In the genomic region with DNA sequence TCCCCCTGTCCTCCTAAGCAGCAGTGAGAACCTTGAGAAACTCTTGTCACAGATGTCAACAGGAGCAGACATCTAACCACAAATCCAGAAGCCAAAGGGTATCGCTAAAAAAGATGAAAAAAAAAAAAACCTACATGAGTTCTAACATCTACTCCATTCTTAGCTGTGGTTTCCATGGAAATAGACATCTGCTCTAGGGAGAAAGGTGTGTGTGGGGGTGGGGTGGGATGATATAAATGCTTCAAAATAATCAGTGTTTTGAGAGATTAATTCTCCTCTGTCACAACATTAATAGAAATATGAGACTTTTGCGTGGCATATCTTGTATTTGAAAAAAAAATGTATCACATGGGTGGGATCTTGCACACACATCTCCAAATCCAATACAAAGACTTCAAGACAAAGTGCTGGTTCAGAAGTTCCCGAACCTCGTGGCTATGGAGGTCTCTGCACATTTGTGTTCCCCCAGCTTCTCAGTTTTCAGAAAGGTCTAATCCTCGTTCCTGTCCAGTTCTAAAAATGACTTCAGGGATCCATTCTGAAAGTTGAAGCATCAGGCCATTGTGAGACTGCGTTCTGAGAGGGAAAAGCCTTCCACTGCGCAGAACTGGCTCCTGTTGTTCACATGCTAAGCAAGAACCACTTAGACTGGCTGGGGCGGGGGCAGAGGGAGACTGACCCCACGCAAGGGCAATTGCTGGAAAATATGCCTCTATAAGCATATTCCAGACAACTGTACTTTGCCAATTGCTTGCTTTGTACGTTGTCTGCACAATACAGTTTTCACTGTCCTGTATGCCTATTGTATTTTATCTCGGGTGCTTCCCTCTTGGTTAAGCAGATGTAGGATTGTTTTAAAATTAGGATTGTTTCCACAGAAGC, we compare ENCODE assay signal across 8 mouse cellular contexts. TPM values are rescaled to one million over a fixed set of nuclear protein-coding genes. Genes with fewer than 3 reads are reported as not detected.
A peak's percentile ranks its signal among the peaks of the same experiment; 100 is the strongest.
DNase-seq lines count a peak whose midpoint lies in the region; ATAC-seq and TF ChIP-seq lines count a peak whose summit lies in the region.

No protein-coding gene starts in this region.

- no peak overlapping the region for H3K4me3 ChIP-seq in heart, embryonic 11.5 days (ENCODE audit: low read depth, low read length)
- H3K4me3 ChIP-seq in E14TG2a.4 (replicated peaks; ENCODE audit: low read length), result peak overlapping the region; percentile 84
- peak overlapping the region; percentile 99 for H3K4me3 ChIP-seq in forebrain, embryonic 15.5 days
- no peak overlapping the region for H3K4me3 ChIP-seq in liver, embryonic 15.5 days (replicated peaks)

- no peak for ATAC-seq in heart, embryonic 11.5 days (replicated peaks; ENCODE audit: insufficient number of reproducible peaks, low FRiP score, low TSS enrichment)
- no peak for ATAC-seq in forebrain, embryonic 15.5 days (replicated peaks)
- no peak for ATAC-seq in liver, embryonic 15.5 days (ENCODE audit: insufficient read depth)

- TF ChIP-seq CTCF in E14TG2a.4 (conservative IDR thresholded peaks at IDR 0.05; ENCODE audit: low read length), result no peak

- peak overlapping the region; percentile 99; the same call in 1 of the 2 replicates for H3K4me2 ChIP-seq in heart, embryonic 11.5 days
- H3K4me2 ChIP-seq in forebrain, embryonic 15.5 days (replicated peaks), result peak overlapping the region; percentile 83
- H3K4me2 ChIP-seq in liver, embryonic 15.5 days, result peak overlapping the region; percentile 98

- H3K27me3 ChIP-seq in heart, embryonic 11.5 days (ENCODE audit: control insufficient read depth, insufficient read depth, low read length), result no peaks in the 10 kb centered on the region
- H3K27me3 ChIP-seq in E14TG2a.4 (ENCODE audit: insufficient read depth, low read length), result no peaks in the 10 kb centered on the region
- no peaks in the 10 kb centered on the region for H3K27me3 ChIP-seq in forebrain, embryonic 15.5 days
- no peaks in the 10 kb centered on the region; the same call in 1 of the 2 replicates for H3K27me3 ChIP-seq in liver, embryonic 15.5 days

- DNase-seq in heart, adult 8-10 months (ENCODE audit: low spot score), result no peak
- DNase-seq in T-cell, adult 2 months (ENCODE audit: low spot score), result no peak
- DNase-seq in thymus, postnatal 4 days, result no peak
- DNase-seq in layer of hippocampus, adult 11-12 months (ENCODE audit: low spot score), result no peak

- peaks cover 9% of the 10 kb centered on the region for H3K36me3 ChIP-seq in heart, embryonic 11.5 days (ENCODE audit: control insufficient read depth, insufficient read depth, low read length)
- peaks cover 19% of the 10 kb centered on the region for H3K36me3 ChIP-seq in E14TG2a.4 (ENCODE audit: insufficient read depth, low read length)
- H3K36me3 ChIP-seq in forebrain, embryonic 15.5 days, result peaks cover 9% of the 10 kb centered on the region
- H3K36me3 ChIP-seq in liver, embryonic 15.5 days (replicated peaks), result peaks cover 17% of the 10 kb centered on the region

- peak overlapping the region; percentile 92 for H3K9ac ChIP-seq in heart, embryonic 11.5 days (ENCODE audit: low read depth, low read length)
- H3K9ac ChIP-seq in forebrain, embryonic 15.5 days (replicated peaks), result peak overlapping the region; percentile 100
- no peak overlapping the region for H3K9ac ChIP-seq in liver, embryonic 15.5 days

- no peaks in the 10 kb centered on the region; the same call in 1 of the 2 replicates for H3K9me3 ChIP-seq in heart, embryonic 11.5 days (replicated peaks; ENCODE audit: control insufficient read depth, low read length)
- H3K9me3 ChIP-seq in E14TG2a.4 (ENCODE audit: low read length), result no peaks in the 10 kb centered on the region
- H3K9me3 ChIP-seq in forebrain, embryonic 15.5 days, result no peaks in the 10 kb centered on the region
- no peaks in the 10 kb centered on the region for H3K9me3 ChIP-seq in liver, embryonic 15.5 days (replicated peaks)

- H3K4me1 ChIP-seq in heart, embryonic 11.5 days (ENCODE audit: control insufficient read depth, insufficient read depth, low read length), result peaks cover 9% of the 10 kb centered on the region; the same call in 1 of the 2 replicates
- H3K4me1 ChIP-seq in E14TG2a.4 (replicated peaks; ENCODE audit: low read depth, low read length), result peaks cover 53% of the 10 kb centered on the region
- H3K4me1 ChIP-seq in forebrain, embryonic 15.5 days, result peaks cover 33% of the 10 kb centered on the region
- H3K4me1 ChIP-seq in liver, embryonic 15.5 days (replicated peaks), result peaks cover 40% of the 10 kb centered on the region

- H3K27ac ChIP-seq in heart, embryonic 11.5 days (ENCODE audit: low read depth, low read length), result no peak overlapping the region
- H3K27ac ChIP-seq in forebrain, embryonic 15.5 days (replicated peaks), result peak overlapping the region; percentile 100
- no peak overlapping the region for H3K27ac ChIP-seq in liver, embryonic 15.5 days (replicated peaks)

- 71% methylated on average over 11 of the region's 11 CpGs for WGBS in heart, embryonic 11.5 days (ENCODE audit: insufficient replicate concordance)
- 57% methylated on average over 11 of the region's 11 CpGs for WGBS in forebrain, embryonic 15.5 days
- 60% methylated on average over 11 of the region's 11 CpGs for WGBS in liver, embryonic 15.5 days (ENCODE audit: insufficient replicate concordance)

RNA-seq across cellular contexts. Expression of gene Stmn1, which starts 1.5 kb away (rescaled TPM):
- 962 and 991 TPM in 2 replicates for polyA plus RNA-seq in heart, embryonic 11.5 days (2014; fragmentation: Nextera tagmentation; extraction: Ambion mirVana)
- total RNA-seq in heart, adult 8-10 months (2022), result 10 to 100 TPM; 20.8 to 26.2 (median 22.0) TPM
- 7,875 and 7,989 TPM in 2 replicates for polyA plus RNA-seq in forebrain, embryonic 15.5 days (2015; fragmentation: Nextera tagmentation; extraction: Ambion mirVana)
- 398 and 432 TPM in 2 replicates for polyA plus RNA-seq in liver, embryonic 15.5 days (2015; fragmentation: Nextera tagmentation; extraction: Ambion mirVana)

RNA-seq across cellular contexts. Expression of gene Paqr7, which starts 29.9 kb away (rescaled TPM):
- polyA plus RNA-seq in heart, embryonic 11.5 days (2014; fragmentation: Nextera tagmentation; extraction: Ambion mirVana), result 4.2 and 4.8 TPM in 2 replicates
- total RNA-seq in heart, adult 8-10 months (2022), result 10 to 100 TPM; 15.8 to 28.8 (median 20.2) TPM
- 10.8 and 12.3 TPM in 2 replicates for polyA plus RNA-seq in forebrain, embryonic 15.5 days (2015; fragmentation: Nextera tagmentation; extraction: Ambion mirVana)
- 7.8 and 8.4 TPM in 2 replicates for polyA plus RNA-seq in liver, embryonic 15.5 days (2015; fragmentation: Nextera tagmentation; extraction: Ambion mirVana)

RNA-seq across cellular contexts. Expression of gene Aunip, which starts 44.2 kb away (rescaled TPM):
- 5.6 and 6.6 TPM in 2 replicates for polyA plus RNA-seq in heart, embryonic 11.5 days (2014; fragmentation: Nextera tagmentation; extraction: Ambion mirVana)
- total RNA-seq in heart, adult 8-10 months (2022), result under 1 TPM in 1 of 4 experiments, not detected in 3; 0.20 TPM
- polyA plus RNA-seq in forebrain, embryonic 15.5 days (2015; fragmentation: Nextera tagmentation; extraction: Ambion mirVana), result 5.1 and 6.8 TPM in 2 replicates
- polyA plus RNA-seq in liver, embryonic 15.5 days (2015; fragmentation: Nextera tagmentation; extraction: Ambion mirVana), result 14.0 and 18.9 TPM in 2 replicates

Comparison
In these comparisons a context has a peak if more than half of its experiments do, and no peak if none do; other contexts are left out.
1. H3K4me3 ChIP-seq: peak in E14TG2a.4 (single experiment) and forebrain, embryonic 15.5 days (single experiment); none in heart, embryonic 11.5 days (single experiment) and liver, embryonic 15.5 days (single experiment).
2. Peak in every context shown above with its lines, with median percentiles within 50 percentile points of each other: H3K4me2 ChIP-seq.